Mouse (Mus musculus): ENCODE data around the gene Hdac5. TPM values are rescaled to one million over a fixed set of nuclear protein-coding genes. Genes with fewer than 3 reads are reported as not detected.
"Not testable (repeated sequence)": the region's sequence is repeated elsewhere in the genome, so short reads cannot be mapped to it uniquely, and the experiment has no call there.

Hdac5 gene
- polyA plus RNA-seq, 1 experiment from 2014 or later = 59.8 TPM

- ATAC-seq (ENCODE audit: low FRiP score, low TSS enrichment) = no peak
- peaks cover 46% of the 10 kb centered on the region for H3K36me3 ChIP-seq (ENCODE audit: insufficient read depth, low read length)
Measured at GRCm38 (mm10) chr11:102167539-102167938, 62.4 kb downstream of the Hdac5 start.

GRCm38 (mm10) chr11:102165971-102166722 lies 63.8 kb downstream of the Hdac5 start:
- no peak overlapping the region for H3K4me3 ChIP-seq (ENCODE audit: low read length)
- peak; percentile 65; the same call in 1 of the 2 replicates for ATAC-seq (ENCODE audit: low FRiP score, low TSS enrichment)
- H3K4me1 ChIP-seq (ENCODE audit: insufficient read depth, low read length) = no peaks in the 10 kb centered on the region
- H3K27me3 ChIP-seq (ENCODE audit: insufficient read depth, low read length) = no peaks in the 10 kb centered on the region
- no peak overlapping the region for H3K9ac ChIP-seq (replicated peaks; ENCODE audit: low read length)
- H3K36me3 ChIP-seq (ENCODE audit: insufficient read depth, low read length) = peaks cover 56% of the 10 kb centered on the region
- 23% methylated on average over 6 of the region's 6 CpGs for WGBS
- H3K27ac ChIP-seq (ENCODE audit: low read length) = no peak overlapping the region
- H3K4me2 ChIP-seq (replicated peaks; ENCODE audit: low read depth, low read length) = no peak overlapping the region
- H3K9me3 ChIP-seq (ENCODE audit: low read length) = no peaks in the 10 kb centered on the region

More at GRCm38 (mm10) chr11:102167539-102167938, 62.4 kb downstream of the Hdac5 start:
- H3K9me3 ChIP-seq (ENCODE audit: low read length) = no peaks in the 10 kb centered on the region
- no peaks in the 10 kb centered on the region for H3K4me1 ChIP-seq (ENCODE audit: insufficient read depth, low read length)
- H3K27me3 ChIP-seq (ENCODE audit: insufficient read depth, low read length) = no peaks in the 10 kb centered on the region
- no peak overlapping the region for H3K4me3 ChIP-seq (ENCODE audit: low read length)
- H3K9ac ChIP-seq (replicated peaks; ENCODE audit: low read length) = no peak overlapping the region
- H3K4me2 ChIP-seq (replicated peaks; ENCODE audit: low read depth, low read length) = no peak overlapping the region
- H3K27ac ChIP-seq (ENCODE audit: low read length) = no peak overlapping the region
- WGBS = 79% methylated on average over 5 of the region's 5 CpGs

- ATAC-seq (ENCODE audit: low FRiP score, low TSS enrichment) = no peak
- peaks cover 31% of the 10 kb centered on the region for H3K36me3 ChIP-seq (ENCODE audit: insufficient read depth, low read length)
Measured at GRCm38 (mm10) chr11:102159781-102160180, 70.2 kb downstream of the Hdac5 start.

GRCm38 (mm10) chr11:102158024-102158423 lies 71.9 kb downstream of the Hdac5 start:
- not testable (repeated sequence) for H3K4me3 ChIP-seq (ENCODE audit: low read length); H3K27ac ChIP-seq (ENCODE audit: low read length); H3K27me3 ChIP-seq (ENCODE audit: insufficient read depth, low read length); ATAC-seq (ENCODE audit: low FRiP score, low TSS enrichment); H3K9me3 ChIP-seq (ENCODE audit: low read length); H3K4me2 ChIP-seq (replicated peaks; ENCODE audit: low read depth, low read length); H3K9ac ChIP-seq (replicated peaks; ENCODE audit: low read length); H3K4me1 ChIP-seq (ENCODE audit: insufficient read depth, low read length)
- 79% methylated on average over 2 of the region's 2 CpGs for WGBS
- peaks cover 31% of the 10 kb centered on the region for H3K36me3 ChIP-seq (ENCODE audit: insufficient read depth, low read length)

More at GRCm38 (mm10) chr11:102159781-102160180, 70.2 kb downstream of the Hdac5 start:
- H3K4me3 ChIP-seq (ENCODE audit: low read length) = no peak overlapping the region
- peaks cover 8% of the 10 kb centered on the region for H3K4me1 ChIP-seq (ENCODE audit: insufficient read depth, low read length)
- H3K27me3 ChIP-seq (ENCODE audit: insufficient read depth, low read length) = no peaks in the 10 kb centered on the region
- 77% methylated on average over 5 of the region's 5 CpGs for WGBS
- no peak overlapping the region for H3K27ac ChIP-seq (ENCODE audit: low read length)
- no peak overlapping the region for H3K4me2 ChIP-seq (replicated peaks; ENCODE audit: low read depth, low read length)
- H3K9ac ChIP-seq (replicated peaks; ENCODE audit: low read length) = no peak overlapping the region
- no peaks in the 10 kb centered on the region for H3K9me3 ChIP-seq (ENCODE audit: low read length)

GRCm38 (mm10) chr11:102156786-102157089 lies 73.2 kb downstream of the Hdac5 start:
- Histone ChIP-seq H3K9ac (replicated peaks; ENCODE audit: low read length) (no peak overlapping the region), H3K27me3 (ENCODE audit: insufficient read depth, low read length) (no peaks in the 10 kb centered on the region), H3K36me3 (ENCODE audit: insufficient read depth, low read length) (peaks cover 20% of the 10 kb centered on the region), H3K27ac (ENCODE audit: low read length) (no peak overlapping the region), H3K4me2 (replicated peaks; ENCODE audit: low read depth, low read length) (no peak overlapping the region), H3K4me1 (ENCODE audit: insufficient read depth, low read length) (peaks cover 8% of the 10 kb centered on the region), H3K4me3 (ENCODE audit: low read length) (no peak overlapping the region), H3K9me3 (ENCODE audit: low read length) (no peaks in the 10 kb centered on the region)
- no peak for ATAC-seq (ENCODE audit: low FRiP score, low TSS enrichment)
- 6% methylated on average over 1 of the region's 1 CpGs for WGBS

GRCm38 (mm10) chr11:102156039-102156785 lies 73.8 kb downstream of the Hdac5 start, which contains the start of gene Tmem101:
Tmem101 (minus strand) TSS chr11:102156404.
- H3K4me3 ChIP-seq (ENCODE audit: low read length) = peak within 1 kb of the TSS; percentile 91
- H3K4me2 ChIP-seq (replicated peaks; ENCODE audit: low read depth, low read length) = peak within 1 kb of the TSS; percentile 73
- no peaks in the 10 kb centered on the region for H3K27me3 ChIP-seq (ENCODE audit: insufficient read depth, low read length)
- ATAC-seq (ENCODE audit: low FRiP score, low TSS enrichment) = peak; percentile 83
- H3K4me1 ChIP-seq (ENCODE audit: insufficient read depth, low read length) = peaks cover 8% of the 10 kb centered on the region
- peaks cover 17% of the 10 kb centered on the region for H3K36me3 ChIP-seq (ENCODE audit: insufficient read depth, low read length)
- WGBS = under 1% methylated on average over 37 of the region's 37 CpGs
- H3K27ac ChIP-seq (ENCODE audit: low read length) = peak within 1 kb of the TSS; percentile 69
- H3K9me3 ChIP-seq (ENCODE audit: low read length) = no peaks in the 10 kb centered on the region
- H3K9ac ChIP-seq (replicated peaks; ENCODE audit: low read length) = peak within 1 kb of the TSS; percentile 94

GRCm38 (mm10) chr11:102147213-102147989 lies 82.6 kb downstream of the Hdac5 start:
- Histone ChIP-seq H3K9ac (replicated peaks; ENCODE audit: low read length) (no peak overlapping the region), H3K9me3 (ENCODE audit: low read length) (no peaks in the 10 kb centered on the region), H3K36me3 (ENCODE audit: insufficient read depth, low read length) (no peaks in the 10 kb centered on the region), H3K27me3 (ENCODE audit: insufficient read depth, low read length) (peaks cover 55% of the 10 kb centered on the region), H3K4me3 (ENCODE audit: low read length) (peak overlapping the region; percentile 18; the same call in 1 of the 2 replicates), H3K27ac (ENCODE audit: low read length) (no peak overlapping the region), H3K4me2 (replicated peaks; ENCODE audit: low read depth, low read length) (peak overlapping the region; percentile 33), H3K4me1 (ENCODE audit: insufficient read depth, low read length) (peaks cover 20% of the 10 kb centered on the region; the same call in 1 of the 2 replicates)
- ATAC-seq (ENCODE audit: low FRiP score, low TSS enrichment) = no peak
- 8% methylated on average over 34 of the region's 34 CpGs for WGBS

- Histone ChIP-seq H3K9ac (replicated peaks; ENCODE audit: low read length) (no peak overlapping the region), H3K4me2 (replicated peaks; ENCODE audit: low read depth, low read length) (no peak overlapping the region), H3K4me3 (ENCODE audit: low read length) (no peak overlapping the region), H3K9me3 (ENCODE audit: low read length) (no peaks in the 10 kb centered on the region), H3K36me3 (ENCODE audit: insufficient read depth, low read length) (no peaks in the 10 kb centered on the region), H3K4me1 (ENCODE audit: insufficient read depth, low read length) (peaks cover 22% of the 10 kb centered on the region; the same call in 1 of the 2 replicates), H3K27ac (ENCODE audit: low read length) (no peak overlapping the region), H3K27me3 (ENCODE audit: insufficient read depth, low read length) (peaks cover 55% of the 10 kb centered on the region)
- no peak for ATAC-seq (ENCODE audit: low FRiP score, low TSS enrichment)
- WGBS = 13% methylated on average over 17 of the region's 17 CpGs
Measured at GRCm38 (mm10) chr11:102146531-102146930, 83.4 kb downstream of the Hdac5 start.

- peaks cover 55% of the 10 kb centered on the region for H3K27me3 ChIP-seq (ENCODE audit: insufficient read depth, low read length)
- H3K9ac ChIP-seq (replicated peaks; ENCODE audit: low read length) = no peak overlapping the region; the same call in 1 of the 2 replicates
- no peaks in the 10 kb centered on the region for H3K36me3 ChIP-seq (ENCODE audit: insufficient read depth, low read length)
- 4% methylated on average over 16 of the region's 16 CpGs for WGBS
- peak overlapping the region; percentile 59 for H3K4me2 ChIP-seq (replicated peaks; ENCODE audit: low read depth, low read length)
- H3K27ac ChIP-seq (ENCODE audit: low read length) = no peak overlapping the region
- peak overlapping the region; percentile 40 for H3K4me3 ChIP-seq (ENCODE audit: low read length)
- peaks cover 22% of the 10 kb centered on the region; the same call in 1 of the 2 replicates for H3K4me1 ChIP-seq (ENCODE audit: insufficient read depth, low read length)
- no peak for ATAC-seq (ENCODE audit: low FRiP score, low TSS enrichment)
- H3K9me3 ChIP-seq (ENCODE audit: low read length) = no peaks in the 10 kb centered on the region
Measured at GRCm38 (mm10) chr11:102146005-102146404, 84.0 kb downstream of the Hdac5 start.

All from kidney, embryonic 16.5 days (tissue).